Mouse (Mus musculus): ENCODE results near the gene Tc2n.
"Not testable (repeated sequence)": the region's sequence is repeated elsewhere in the genome, so short reads cannot be mapped to it uniquely, and the experiment has no call there.

Tc2n gene

DNA sequence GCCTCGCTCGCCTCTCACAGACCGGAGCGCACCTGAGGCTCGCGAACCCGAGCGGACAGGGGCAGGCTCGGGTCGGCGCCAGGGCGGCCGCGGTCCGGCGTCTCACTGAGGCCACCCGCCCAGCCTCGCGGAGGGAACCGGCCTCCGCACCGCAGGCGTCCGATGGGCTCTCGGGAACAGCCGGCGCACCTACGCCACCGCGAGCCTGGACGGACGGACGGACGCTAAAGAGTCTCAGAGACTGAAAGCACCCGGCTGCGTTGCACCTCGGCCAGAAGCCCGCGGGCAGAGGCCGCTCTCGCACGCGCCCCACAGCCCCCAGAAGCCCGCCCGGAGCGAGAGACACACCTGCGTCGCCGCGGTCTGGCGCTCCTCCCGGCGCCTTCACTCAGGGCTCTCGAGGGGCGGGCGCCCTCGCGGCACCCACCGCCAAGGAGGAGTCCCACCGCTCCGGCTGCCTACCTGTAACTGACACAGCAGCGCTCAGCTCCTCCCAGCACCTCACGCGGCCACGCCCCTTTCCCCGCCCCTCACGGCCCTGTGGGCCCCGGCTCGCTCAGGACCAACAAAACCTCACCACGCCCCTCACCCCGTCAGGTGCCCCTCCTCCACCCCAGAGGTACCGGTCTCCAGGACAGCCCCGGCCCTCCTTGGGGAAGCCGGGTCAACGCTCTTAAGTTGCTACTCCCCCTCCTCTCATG, at the start of gene Tc2n:
Gene Tc2n, minus strand, starts transcription at position 470 of the 701 bp plus-strand sequence.
- peak; percentile 96 for DNase-seq

DNA sequence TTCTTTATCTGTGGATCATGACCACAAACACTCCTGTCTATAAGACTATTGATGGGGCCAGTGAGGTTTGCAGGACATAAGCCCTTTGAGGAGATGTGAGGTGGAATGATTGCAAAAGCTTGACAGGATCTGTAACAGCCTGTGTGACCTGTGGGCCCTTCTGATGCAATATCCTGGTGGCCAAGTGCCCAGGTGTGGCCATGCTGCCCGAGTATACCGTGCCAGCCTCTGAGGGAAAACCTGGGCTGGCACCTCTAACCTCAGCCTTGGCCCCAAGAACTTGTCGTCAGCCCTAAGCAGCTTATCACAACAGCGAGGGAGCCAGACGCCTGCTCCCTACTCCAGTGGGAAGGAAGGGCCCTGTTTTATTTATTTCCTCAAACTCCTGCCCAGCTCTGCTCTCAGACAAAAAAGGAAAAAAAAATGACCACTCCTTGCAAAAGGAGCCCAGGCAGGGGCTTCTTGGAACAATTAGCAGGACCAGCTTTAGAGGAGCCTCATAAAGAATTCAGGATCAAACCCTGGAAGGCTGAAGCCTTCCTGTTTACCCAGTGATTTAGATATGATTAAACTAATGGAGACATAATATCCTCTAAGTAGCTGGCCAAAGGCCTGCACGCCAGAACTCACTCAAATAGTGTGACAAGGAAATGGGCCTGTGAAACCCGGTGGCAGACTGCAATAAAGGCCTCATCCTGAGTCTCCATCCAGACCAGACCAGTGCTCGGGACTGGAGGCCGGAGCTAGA, 49.2 kb upstream of the Tc2n start:
- peak; percentile 91 for DNase-seq

DNA sequence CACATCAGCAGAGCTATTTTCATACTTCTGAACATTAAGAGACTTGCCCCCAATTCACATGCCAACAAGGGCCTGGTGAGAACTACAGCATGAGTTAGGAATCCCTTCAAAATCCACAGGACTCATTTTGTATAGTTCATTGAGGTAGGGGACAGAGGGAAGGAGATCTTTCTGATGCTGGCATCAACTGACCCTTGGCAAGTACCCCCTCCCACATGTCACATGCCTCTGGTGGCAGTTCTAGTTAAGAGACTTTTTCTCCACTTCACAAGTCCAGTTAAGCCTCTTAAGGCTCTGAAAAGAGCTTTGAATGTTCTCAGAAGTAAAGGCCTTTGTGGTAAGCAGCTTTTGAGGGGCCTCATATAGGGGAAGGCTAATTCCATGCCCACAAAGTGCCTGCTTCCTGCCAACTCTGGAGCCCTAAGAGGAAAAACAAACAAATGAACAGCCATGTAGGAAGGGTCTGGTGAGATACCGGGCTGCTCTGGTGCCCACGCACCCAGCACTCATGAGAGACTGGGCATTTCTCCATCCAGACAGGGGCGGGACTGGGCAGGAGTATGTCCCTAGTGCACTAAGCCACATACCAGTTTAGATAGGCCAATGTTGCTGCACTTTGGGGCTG, 48.0 kb upstream of the Tc2n start:
- DNase-seq, result peak; percentile 92

DNA sequence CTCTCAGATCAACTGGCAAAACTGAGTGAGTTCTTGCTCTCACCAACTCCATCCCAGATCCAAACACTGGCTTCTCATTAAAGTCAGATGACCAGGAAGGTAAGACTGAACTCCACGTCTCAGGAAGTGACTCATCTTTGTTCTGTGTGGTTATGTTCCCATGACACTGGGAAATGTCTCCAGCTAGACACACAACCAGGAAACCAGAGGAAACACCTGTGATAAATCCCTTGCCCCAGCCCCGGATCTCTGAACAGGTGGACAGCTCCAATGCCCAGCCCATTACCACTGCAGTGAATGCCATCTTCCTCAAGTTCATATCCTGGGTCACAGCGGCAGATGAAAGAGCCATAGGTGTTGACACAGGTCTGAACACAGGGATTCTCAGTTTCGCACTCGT, 46.5 kb upstream of the Tc2n start:
- DNase-seq, result no peak

DNA sequence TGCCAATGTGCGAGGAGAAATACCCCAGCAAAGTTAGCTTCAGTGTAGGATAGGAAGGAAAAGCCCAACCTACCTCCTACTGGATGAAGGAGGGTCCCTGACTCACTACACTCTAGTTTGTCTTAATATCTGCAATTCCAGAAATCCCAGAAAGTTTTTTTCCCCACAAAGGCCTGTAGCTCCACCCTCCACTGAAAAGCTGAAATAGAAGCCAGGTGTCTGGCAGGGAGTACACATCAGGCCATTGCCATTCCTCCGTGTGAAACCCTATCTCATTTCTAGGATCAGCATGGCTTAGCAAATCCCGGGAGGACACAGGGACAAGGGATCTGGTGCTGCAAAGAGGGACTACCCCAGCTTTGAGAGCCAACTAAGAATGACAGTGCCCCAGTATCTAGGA, 44.7 kb upstream of the Tc2n start:
- no peak for DNase-seq

DNA sequence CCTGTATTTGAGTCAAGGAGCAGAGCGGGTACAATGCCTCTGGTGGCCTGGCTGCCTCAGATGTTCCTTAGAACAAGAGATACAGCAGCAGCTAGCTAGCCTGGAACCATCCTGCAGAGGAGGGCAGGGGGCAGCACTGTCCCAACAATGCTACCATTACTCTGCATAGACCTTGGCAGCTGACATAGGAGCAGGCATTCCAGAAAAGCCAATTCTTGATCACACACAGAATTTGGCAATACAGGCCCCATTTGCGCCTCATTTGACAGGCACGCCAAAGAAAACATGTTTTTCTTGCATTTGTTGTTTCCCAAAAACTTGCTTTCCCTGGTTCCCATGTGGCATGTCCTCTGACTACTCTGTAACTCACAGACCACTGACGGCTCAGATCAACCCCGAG, 43.7 kb upstream of the Tc2n start:
- DNase-seq, result peak; percentile 69

DNA sequence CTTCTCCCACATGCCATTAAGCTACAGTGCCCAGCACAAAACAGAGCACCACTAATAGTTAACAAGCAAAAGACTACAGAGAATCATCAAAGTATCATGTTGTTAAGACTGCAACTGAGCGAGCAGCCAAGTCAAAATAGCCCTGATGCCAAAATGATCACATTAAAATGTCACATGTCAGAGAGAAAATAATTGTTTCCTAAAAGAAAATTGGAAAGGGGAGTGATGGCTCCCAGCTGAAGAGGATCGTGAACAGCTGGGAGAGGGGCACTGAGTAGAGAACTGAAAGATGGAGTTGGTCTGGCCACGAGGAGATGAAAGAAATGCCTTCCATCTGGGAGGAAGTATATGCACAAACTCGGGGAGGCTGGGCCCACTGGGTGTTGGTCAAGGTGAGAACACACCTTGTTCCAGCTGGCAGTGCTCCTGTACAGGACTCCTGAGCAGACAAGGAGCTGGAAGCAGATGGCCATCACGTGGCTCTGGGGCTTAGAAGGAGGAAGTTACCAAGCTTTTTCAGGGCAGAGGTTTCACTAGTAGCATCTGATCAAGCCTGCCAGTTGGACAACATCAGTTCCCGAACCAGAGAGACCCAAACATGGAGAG, 41.2 kb upstream of the Tc2n start:
- DNase-seq, result peak; percentile 83

DNA sequence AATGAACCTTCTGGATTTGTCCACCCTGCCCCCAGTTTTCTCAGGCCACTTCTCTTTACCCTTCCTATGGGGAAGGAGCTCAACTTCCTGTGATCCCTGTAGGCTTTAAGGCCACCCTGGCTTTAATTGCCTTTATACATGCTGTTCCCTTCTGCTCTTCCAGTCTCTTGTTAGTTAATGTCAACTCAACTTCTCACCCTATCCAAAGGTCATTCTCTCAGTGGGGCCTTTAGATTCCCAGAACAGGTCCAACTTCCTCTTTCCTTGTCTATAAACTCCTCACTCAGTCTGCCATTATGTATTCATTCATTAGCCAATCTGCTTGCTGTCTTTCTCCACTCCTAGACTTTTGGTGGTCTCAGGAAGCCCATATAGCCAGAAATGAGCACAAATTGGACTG, 40.4 kb upstream of the Tc2n start:
- DNase-seq, result no peak

DNA sequence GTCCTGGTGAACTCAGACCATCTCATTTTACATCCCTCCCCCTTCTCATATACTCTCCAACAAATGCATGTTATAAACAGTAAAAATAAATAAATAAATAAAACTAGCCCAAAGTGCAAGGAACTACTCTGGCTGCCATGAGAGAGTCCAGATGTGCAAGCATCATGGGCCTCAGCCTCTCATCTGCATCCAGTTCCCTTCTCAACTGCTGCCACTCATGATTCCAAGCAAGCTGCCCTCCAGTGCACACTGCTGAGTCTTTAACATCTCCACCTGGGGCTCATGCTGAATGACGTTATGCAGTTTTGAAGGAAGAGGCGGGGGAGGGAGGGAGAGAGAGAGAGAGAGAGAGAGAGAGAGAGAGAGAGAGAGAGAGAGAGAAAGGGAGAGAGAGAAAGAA, 24.1 kb upstream of the Tc2n start:
- DNase-seq, result no peak

DNA sequence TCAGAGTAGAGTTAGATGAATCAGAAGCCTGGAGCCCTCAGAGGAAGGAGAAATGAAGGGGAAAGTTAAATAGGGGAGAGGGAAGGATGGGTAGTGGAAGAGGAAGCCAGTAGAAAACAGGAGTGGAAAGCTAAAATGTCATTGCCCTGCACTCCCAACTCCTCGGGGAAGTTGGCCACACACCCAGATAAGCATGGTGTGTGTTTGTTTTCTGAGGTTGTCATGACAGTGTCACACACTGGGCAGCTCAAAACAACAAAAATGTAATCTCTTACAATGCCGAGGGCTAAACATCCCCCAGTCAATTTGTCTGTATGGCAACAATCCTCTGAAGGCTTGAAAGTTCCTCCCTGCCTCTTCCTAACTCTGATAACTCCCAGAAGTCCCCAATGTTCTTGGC, 22.2 kb upstream of the Tc2n start:
- no peak for DNase-seq

DNA sequence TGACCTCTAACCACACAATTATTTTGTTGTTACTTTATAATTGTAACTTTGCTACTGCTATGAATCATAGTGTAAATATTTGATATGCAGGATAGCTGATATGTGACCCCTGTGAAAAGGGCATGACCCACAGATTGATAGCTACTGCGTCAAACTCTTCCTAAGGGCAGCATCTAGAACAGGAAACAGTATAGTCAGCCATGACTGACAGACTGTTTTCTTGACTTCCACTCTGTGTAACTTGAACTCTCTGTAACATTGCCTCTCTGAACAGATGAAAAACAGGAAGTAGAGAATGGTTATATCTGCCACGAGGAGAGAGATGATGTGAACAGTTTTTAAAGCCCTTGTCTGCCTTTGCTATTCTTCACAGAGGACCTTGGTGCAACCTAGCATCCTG, 21.7 kb upstream of the Tc2n start:
- DNase-seq, result no peak

DNA sequence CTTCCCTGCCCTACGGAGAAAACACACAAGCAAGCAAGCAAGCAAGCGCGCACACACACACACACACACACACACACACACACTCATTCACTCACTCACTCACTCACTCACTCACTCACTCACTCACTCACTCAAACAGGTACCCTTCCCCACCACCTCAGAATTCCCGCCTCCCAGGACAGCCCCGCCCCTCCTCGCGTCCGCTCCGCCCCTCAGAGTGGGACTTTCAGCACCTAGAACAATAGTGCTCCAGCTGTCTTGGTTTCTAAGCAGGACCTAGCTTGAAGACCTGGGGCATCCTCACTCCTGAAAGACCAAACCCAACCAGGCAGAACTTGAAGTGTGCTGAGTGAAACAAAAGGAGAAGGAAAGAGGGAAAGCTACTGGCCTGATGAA, 430 bp upstream of the Tc2n start:
- peak; percentile 57 for DNase-seq

DNA sequence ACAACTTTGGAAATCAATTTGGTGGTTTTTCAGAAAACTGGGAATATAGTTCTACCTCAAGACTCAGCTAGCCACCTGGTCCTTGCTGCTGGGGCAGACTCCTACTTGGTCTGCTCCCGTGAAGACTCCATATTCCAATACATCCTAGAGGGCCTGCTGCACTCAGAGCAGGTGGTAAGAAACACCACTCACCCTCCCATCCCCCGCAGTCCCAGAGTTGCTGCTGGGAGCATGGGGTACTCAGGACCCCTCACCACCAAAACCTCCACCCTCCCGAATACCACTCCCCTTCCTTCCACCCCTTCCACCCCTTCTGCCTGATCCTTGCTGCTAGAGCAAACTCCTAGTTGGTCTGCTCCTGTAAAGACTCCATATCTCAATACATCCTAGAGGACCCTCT, 19.1 kb downstream of the Tc2n start:
- DNase-seq, result no peak

DNA sequence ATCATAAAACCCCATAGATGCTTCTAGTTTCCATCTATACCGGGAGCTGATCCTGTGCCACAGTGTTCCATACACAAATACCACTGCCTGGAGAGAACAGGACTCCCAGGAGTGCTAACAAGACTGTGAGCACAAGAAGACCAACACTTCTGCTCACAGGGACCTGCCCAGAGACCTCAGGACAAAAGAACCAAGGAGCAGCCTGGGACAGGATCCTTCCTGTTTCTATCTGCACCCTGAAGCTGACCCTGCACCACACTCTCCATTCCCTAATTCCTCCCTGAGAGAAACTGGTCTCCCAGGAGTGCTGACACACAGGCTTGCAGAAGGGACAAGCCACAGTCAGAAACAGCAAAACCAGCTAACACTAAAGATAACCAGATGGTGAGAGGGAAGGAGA, 21.8 kb downstream of the Tc2n start:
- DNase-seq, result no peak

DNA sequence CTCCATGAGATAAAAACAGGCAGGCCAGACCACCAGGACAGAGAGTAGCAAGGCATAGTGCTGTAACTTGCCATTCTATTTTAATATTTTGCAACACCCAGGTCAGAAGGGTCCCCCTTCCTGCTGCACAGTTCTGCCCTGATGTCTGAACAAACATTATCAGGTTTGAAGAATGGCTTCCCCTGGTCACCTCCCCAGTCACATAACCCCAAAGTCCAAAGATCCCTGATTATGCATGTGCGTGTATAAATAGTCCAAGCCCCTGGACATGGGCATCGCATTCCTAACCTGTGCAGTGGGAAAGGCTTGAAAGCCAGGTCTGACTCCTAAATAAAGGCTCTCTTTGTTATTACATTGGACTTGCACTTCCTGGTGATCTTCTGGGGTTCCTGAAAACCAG, 37.8 kb downstream of the Tc2n start:
- no peak for DNase-seq

DNA sequence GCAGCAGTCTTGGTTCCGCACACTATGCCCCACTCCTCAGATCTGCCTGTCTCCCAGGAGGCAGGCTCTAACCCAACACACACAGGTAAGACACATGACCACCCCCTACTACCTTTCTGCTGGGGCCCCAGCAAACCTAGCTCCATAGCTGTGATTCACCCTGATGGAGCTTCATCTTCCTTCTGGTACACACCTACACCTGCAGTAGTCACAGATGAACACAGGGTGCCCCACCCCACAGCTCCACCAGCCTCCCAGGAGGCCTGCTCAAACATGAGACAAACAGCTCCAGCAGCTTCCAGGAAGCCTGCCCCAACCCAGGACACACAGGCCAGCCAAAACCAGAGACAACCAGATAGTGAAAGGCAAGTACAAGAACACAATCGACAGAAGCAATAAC, 50.8 kb downstream of the Tc2n start:
- DNase-seq, result no peak

DNA sequence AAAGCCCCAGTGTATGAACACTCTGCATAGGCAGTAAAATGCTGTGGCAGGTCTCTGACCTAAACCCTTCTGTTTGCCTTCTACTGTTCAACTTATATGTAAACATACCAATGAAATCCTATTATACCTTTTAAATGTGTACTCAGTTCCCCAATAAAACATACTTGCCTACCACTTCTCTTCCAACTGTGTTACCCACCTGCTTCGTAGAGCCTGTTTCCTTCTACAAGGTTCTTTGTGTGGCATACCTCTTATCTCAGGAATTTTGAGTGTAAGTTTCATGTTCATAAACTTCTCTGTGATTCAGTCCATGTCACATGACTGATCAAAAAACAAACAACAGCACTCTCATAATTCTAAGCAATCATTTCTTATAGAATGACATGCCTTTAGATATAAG, 85.2 kb downstream of the Tc2n start:
- DNase-seq, result no peak

DNA sequence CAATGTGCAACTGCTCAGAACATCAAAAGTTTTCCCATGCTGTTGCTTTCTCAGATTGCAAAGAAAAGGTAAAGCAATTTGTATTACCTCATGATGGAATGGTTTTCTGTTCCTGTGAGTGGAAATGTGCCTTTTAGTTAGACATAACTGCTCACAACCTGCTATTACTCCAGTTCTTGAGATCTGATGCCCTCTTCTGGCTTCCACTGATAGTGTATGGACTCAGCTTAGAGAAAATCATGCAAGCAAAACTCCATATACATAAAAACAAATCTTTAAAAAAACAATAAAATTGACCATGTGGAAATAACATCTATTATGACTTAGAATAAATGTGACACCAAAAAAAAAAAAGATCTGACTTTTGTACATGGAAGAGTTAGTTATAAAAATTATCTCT, 111.7 kb downstream of the Tc2n start:
- DNase-seq, result not testable (repeated sequence)

All from lung, postnatal 36 days (tissue).